Mouse (Mus musculus) brain, embryonic 14.5 days (tissue): Measurements from ENCODE around the gene Slc39a9.

Source experiments
- CTCF ChIP-seq: fragments of 200-500 bp; IDR thresholded peaks from 2 replicates; pipeline ENCODE4 v1.5.1; 2012; ENCODE audit warnings: inconsistent platforms, mild to moderate bottlenecking, moderate library complexity, borderline replicate concordance; ENCODE audit not compliant: insufficient read depth, insufficient read length; ENCODE audit errors: extremely low read depth
- POLR2A ChIP-seq: fragments of 200-500 bp; IDR thresholded peaks from 2 replicates; pipeline ENCODE4 v1.6.1; 2012; ENCODE audit warnings: mild to moderate bottlenecking, inconsistent platforms, borderline replicate concordance; ENCODE audit not compliant: poor library complexity, insufficient read depth, insufficient read length, severe bottlenecking; ENCODE audit errors: extremely low read depth

DNA sequence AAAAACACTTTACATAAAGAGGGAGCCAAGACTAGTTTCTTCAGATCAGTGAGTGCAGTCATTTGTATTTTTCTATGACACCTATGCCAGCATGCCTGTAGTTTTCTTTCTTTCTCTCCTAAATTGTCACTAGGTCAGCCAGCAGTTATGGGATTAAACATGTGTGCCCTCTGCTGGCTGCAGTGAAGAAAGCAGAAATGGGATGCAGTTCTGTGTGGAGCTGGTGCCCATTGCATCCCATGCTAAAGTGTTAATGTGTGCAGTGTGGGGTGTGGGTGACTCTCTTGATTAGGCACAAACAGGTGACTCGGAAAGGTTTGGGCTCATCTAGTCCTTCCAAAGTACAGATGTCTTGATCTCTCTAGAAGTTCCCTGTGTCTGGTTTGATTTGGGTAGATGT, 37.7 kb downstream of the Slc39a9 start:
- TF ChIP-seq POLR2A (no peak), CTCF (peak; percentile 77; the same call in 1 of the 2 replicates)
